Mouse (Mus musculus) mature B cell (primary cell): ENCODE data around the gene Mcm10.

Experiments
- in situ Hi-C: fragments of 300-500 bp; cut with MboI; formaldehyde crosslinking; loops from 2 replicates; pipeline ENCODE4 v1.14.3; 2019

Mcm10 gene

DNA sequence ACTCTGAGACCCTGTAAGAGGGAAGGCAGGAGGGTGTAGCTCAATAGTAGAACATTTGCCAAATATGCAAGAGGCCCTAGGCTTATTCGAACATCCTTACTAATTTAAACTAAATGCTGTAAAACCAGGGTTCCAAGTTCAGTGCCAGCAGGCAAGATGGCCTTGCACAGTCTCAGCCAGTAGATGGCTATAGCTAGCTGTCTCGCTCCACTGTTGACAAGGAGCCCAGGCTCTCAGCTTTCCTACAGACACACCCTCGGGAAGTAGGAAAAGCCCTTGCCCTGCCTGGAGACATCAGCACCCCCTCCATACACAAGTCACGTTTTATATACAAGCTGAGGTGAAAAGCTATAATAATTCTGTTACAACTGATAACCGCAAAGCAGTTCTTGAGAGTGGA is 20.1 kb upstream of the Mcm10 start:
- in situ Hi-C loops, result no loop called here

DNA sequence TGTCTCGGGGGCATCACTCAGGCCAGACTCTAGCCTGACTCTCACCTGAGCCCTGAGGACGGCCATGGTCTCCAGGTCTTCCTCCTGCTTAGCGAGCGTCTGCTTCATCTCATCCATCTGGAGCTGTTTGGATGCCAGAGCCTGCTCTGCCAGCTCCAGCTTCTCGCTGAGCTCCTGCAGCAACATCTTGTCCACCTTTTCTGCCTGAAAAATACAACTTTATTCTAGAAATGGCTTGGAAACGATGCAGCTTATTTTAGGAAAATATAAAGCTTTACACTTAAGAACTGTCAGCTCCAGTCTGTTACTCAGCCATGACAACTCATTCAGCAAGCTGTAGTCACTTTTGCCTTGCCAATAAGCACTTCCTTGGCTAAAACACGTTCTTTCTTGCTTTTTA is 18.6 kb upstream of the Mcm10 start:
- in situ Hi-C loops, result no loop called here

DNA sequence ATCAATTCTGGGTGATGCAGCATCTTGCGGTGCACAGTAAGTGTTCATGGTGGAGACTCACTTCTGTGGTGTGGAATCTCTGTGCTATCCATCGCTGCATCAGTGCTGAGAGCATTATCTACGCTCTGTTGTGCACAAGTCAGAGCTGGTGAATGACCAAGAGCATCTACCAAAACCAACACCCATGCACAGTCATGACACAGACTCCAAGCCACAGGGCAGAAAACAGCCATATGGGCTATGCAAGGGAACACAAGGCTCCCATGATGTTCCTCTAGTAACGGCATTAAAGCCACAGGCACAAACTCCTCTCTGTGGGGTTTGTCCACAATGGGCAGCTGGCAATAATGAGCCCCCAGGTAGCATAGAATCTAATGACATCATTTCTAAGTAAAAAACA is 17.2 kb upstream of the Mcm10 start:
- in situ Hi-C loops, result no loop called here

DNA sequence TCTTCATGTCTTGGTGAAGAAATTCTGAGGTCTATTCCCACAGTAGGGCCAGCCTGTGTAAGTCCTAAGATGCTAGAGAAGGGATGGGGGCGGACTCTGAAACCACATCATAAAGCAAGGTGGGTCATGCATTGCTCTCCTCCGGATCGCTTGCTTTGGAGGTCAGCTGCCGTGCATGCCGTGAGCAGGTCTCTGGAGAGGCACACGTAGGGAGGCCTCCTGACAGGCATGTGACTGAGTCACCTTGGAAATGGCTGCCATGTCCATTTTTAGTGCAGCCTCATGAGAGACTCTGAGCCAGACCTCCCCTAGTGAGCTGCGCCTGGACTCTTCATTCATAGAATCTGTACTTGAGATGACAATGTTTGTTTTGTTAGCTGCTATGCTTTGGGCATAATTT is 15.5 kb upstream of the Mcm10 start:
- in situ Hi-C loops, result no loop called here

DNA sequence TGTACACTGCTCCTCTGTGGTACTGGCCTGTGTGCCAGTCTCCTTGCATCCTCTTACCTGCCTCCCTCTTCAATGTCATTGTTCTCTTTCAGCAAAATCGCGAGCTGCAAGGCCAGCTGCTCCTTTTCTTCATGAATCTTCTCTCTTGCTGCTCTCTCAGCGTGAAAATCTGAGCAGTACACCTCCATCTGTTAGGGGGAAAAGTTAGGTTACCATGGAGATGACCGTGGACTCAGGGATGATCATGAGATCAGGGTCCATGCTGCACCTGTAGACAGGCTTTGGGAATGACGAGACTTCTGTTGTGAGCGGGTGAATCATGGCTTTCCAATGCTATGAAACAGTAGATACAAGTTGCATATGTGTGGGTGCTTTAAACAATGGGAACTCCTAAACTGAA is 14.5 kb upstream of the Mcm10 start:
- in situ Hi-C loops, result no loop called here

DNA sequence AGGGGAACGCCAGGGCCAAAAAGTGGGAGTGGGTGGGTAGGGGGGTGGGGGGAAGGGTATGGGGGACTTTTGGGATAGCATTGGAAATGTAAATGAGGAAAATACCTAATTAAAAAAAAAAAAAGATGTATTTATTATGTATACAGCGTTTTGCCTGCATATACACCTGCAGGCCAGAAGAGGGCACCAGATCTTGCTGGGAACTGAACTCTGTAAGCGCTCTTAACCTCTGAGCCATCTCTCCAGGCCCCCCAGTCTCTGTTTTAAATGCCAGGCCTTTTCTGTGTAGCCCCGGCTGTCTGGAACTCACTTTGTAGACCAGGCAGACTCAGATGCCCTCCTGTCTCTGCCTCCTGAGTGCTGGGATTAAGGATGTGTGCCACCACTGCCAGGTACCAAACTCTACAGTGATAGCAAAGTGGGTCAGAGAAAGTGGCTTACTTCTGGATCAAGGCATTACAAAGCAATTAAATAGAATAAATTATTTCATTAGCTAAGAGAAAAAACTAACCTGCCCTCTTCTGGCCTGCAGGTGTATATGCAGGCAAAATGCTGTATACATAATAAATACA is 12.7 kb upstream of the Mcm10 start:
- in situ Hi-C loops, result no loop called here

DNA sequence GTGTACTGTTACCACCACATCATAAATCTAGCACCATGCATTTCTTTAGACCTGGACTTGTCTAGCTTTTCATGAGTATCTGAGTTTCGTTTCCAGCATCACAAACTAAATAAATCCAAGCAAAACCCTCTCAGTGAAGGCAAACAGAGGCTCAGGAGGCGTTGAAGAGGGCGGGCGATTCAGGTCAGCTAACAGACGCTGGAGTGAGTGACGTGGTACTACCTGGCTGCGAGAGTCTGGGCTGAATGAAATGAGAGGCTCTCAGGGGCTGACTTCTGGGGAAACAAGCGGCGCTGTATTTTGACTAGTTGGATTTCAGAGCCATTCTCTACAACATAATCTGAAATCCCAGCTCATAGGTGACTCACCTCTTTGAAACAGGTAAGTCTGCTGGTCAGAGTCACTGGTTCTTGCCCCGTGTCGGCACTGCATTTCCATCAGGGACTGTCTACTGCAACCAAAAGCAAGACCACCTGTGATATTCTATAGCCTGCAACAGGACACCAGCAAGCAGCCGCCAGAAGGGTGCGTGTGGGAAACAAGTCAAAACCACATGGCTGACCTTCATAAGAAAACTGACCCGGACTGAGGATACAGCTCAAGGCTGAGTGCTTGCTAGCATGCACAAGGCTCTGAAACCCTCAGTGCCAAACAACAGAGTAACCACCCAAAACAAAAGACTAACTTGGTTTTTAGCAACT is 11.3 kb upstream of the Mcm10 start:
- in situ Hi-C loops, result no loop called here

DNA sequence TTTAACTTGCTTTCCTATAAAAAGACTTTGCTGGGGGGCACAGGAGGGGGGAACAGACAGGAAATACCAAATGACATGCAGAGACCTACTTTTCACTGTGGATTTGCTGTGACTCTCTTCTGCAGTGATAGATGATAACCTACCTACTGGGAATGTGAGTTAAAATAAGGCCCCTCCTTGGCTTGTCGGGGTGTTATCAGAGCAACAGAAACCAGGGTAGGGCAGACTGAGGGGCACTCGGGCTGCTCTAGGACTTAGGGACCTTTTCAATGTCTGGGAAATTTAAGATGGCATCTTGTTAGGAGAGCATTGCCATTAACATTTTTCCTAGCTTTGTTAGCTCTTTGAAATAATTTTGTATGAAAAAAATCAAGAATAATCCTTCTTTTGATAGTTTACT is 10.7 kb upstream of the Mcm10 start:
- in situ Hi-C loops, result no loop called here

DNA sequence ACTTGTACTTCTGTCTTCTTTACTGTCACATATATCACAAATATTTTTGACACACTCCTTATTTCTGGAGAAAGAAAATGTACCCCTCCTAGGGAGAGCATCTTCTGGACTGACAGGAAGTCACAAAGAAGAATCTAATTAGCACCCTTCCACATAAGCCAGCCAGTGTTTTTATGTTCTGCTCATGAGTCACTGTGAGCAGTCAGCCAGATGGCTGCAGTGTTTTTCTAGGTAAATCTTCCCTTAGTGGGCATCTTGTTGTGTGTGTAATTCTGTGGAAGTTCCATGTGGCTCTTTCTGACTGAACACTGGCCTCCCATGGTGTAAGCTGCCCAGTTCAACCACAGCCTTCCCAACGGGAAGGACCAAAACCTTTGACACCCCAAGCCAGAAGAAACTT is 7.1 kb upstream of the Mcm10 start:
- in situ Hi-C loops, result no loop called here

DNA sequence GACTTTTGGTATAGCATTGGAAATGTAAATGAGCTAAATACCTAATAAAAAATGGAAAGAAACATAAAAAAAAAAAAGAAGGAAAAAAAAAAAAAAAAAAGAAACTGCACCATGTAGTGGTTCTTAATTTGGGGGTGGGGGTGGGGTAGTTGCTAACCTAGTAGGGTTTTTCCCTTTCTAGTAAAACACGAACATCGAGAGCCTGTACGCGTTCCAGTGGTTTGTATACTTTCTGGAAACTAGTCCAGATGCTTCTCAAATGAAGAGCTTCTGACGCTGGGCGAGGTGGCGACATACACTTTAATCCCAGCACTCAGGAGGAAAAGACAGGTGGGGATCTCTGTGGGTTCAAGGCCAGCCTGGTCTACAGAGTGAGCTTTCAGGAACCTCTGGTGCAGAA is 4.3 kb upstream of the Mcm10 start:
- in situ Hi-C loops, result no loop called here

DNA sequence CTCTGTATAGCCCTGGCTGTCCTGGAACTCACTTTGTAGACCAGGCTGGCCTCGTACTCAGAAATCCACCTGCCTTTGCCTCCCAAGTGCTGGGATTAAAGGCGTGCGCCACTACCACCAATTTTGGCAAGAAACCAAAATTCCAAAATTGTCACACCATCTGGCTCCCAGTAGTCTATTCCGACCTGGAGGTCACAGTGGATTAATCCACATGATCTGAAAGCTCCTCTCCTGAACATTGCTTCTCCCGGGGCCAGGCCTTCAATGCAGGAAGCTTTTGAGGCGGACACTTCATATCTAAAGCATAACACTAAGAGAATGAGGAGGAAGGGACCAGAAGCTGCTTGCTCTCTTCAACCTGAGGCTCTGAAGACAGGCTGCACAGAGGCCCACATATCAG is 2.9 kb upstream of the Mcm10 start:
- in situ Hi-C loops, result no loop called here

DNA sequence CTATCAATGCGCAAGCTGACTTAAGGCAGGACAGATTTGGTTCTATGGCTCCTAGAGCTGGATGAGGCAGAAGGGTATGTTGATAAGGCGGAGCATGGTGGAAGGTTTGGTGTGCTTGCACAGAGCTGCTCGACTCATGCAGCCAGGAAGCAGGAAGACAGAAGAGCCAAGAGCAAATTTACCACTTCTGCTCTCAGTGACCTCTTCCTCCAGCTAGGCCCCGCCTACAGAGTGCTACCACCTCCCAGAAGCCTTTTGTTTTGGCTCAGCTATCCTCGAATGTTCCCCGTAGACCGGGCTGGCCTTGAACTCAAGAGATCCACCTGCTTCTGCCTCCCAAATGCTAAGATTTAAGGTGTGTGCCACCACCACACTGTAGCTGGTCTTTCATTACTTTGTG is 2.0 kb upstream of the Mcm10 start:
- in situ Hi-C loops, result no loop called here

DNA sequence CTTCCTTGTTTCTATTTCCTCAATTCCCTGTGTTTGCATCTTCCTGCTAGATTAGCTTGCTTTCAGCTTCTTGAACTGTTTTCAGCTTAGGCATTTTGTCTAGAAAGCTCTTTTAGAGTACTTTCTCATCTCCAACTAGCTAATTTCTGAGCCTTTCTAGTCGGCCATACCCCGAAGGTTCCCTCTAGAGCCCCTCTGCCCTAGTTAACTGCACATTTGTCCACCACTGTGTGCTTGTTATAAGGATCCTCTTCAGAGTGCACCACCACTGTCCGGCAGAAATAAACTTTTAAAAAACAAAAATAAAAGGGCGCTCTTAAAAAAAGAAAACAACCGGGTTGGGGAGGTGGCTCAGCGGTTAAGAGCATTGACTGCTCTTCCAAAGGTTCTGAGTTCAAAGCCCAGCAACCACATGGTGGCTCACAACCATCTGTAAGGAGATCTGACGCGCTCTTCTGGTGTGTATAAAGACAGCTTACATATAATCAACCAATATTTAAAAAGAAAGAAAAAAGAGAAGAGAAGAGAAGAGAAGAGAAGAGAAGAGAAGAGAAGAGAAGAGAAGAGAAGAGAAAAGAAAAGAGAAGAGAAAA is 597 bp downstream of the Mcm10 start:
- in situ Hi-C loops, result no loop called here

DNA sequence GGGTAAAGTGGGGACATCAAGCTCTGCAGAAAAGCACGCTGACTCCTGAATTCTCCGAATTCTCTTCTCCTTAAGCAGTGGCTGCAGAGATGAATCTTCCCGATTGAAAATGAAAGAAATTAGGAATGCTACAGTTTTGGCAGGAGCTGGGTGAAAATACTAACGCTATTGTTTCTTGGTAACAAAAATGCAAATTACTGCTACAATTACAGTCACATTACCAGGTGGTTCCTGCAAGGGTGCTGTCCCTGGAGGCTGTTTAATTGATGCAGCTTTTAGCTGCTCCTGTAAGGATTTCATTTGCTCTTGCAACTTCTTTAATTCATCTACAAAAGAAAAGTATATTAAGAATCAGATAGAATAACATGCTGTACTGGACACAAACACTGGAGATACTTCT is 5.5 kb downstream of the Mcm10 start:
- in situ Hi-C loops, result no loop called here

DNA sequence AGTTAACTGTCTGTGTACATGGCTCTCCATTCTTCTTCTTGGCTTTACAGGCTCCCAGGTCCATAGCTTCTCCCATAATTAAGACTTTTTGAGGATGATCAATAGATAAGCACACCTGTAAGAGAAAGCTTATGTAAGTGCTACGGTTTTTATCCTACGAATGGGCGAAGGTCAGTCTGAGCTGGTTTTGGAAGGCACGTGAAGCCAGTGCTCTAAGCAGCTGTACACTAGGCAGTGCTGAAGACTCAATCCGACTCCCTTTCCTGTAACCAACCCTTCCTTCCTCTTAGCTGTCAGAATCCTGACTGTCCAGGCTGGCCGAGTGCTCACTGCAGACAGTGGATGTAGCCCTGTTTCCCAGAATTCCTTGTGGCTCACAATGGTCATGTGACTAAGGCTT is 11.3 kb downstream of the Mcm10 start:
- in situ Hi-C loops, result no loop called here

DNA sequence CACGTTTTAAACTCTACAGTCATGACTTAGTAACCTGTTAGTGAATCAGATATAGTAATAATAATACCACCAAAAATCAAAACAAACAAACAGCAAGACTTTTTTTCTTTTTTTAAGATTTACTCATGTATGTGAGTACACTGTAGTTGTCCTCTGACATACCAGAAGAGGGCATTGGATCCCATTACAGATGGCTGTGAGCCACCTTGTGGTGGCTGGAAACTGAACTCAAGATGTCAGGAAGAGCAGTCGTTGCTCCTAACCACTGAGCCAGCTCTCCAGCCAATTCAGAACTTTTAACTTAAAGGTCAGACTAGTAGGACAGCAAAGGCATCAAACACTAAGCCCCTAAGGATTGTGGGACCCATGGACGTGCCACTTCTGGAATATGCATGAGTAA is 13.7 kb downstream of the Mcm10 start:
- in situ Hi-C loops, result no loop called here

DNA sequence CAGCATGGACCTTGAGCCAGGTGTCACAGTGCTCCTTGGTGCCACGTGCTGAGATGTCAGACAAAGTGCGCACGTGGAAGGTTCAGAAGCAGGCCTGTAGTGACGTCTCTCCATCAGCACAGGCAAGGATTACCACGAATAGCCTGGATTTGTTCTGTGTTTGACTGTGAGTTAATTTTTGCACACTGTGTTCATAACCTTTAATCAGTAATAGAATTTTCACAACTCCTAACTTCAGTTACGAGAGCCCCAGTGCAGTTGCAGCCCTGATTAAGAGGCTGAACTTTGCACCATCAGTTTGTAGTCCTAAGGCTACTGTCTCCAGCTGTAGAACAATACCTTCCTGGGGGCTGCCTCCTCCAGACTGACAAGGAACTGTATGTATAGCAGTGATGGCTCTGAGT is 16.2 kb downstream of the Mcm10 start:
- in situ Hi-C loops, result no loop called here

DNA sequence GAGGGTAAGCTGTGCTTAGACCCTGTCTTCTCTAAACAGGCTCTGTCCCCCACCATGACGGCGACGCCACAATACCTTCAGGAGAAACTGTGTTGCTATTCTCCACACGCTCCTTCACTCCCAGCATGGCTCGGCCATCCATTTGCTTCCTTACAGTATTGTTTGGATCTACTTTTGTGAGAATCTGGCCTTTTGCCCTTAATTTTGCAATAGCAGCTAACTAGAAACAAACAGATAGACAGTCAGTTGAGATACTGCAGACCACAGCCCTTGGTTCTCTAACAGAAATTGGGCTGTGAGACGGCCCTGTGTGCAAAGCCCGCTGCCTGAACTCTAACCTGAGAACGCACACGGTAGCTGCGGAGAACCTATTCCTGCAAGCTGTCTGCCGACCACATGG is 16.9 kb downstream of the Mcm10 start:
- in situ Hi-C loops, result no loop called here

DNA sequence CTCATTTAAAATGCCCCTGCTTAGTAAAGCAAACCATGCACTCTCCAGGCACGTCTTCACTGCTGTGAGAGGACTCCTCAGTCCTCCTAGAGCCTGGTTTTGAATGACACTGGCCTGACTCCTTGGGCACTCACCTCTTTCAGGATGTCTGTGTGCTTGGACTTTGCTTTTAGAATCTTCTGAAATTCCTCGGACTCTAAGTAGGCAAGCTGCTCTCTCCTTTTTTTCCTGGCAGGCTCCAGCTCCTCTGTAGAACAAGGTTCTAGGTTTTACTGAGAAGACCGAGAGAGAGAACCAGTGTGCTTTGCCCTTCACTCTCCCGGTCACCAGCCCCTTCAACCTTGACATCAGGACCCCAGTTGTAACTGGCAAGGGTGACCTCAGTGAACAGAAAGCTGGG is 18.2 kb downstream of the Mcm10 start:
- in situ Hi-C loops, result no loop called here

DNA sequence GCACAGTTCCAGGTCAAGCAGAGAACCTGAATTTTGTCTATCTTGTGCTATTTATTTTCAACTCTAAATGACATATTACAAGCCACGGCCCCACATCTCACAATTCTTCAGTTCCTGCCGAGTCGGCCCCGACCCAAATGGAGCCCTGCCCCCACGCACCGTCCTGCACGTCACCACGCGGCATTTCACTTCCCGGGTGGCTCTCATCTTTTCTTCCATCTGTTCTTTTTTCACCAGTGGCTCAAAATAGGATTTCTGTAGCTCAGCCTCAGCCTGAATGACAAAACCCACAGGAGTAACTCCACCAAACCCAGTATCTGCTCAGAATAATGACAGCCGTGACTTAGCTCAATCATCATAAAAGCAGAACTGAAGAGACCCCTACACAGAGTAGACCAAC is 19.0 kb downstream of the Mcm10 start:
- in situ Hi-C loops, result no loop called here

DNA sequence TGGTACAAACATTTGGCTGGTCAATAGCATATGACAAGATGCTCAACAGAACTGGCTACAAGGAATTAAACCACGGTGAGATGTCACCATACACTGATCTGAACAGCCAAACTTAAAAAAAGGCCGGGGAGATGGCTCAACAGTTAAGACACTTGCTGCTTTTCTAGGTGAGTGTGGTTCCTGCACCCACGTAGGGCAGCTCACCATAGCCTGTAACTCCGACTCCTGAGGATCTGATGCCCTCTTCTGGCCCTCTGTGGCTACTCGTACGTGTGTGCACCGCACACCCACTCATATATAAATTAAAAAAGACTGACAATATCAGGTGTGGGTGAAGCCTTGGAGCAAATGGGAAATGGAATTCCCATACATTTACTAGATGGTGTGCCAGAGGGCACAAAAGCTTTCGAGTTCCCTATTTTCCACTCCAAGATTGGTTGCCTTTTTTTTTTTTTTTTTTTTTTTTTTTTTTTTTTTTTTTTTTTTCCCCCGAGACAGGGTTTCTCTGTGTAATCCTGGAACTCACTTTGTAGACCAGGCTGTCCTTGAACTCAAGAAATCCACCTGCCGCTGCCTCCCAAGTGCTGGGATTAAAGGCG is 23.7 kb downstream of the Mcm10 start:
- in situ Hi-C loops, result no loop called here

DNA sequence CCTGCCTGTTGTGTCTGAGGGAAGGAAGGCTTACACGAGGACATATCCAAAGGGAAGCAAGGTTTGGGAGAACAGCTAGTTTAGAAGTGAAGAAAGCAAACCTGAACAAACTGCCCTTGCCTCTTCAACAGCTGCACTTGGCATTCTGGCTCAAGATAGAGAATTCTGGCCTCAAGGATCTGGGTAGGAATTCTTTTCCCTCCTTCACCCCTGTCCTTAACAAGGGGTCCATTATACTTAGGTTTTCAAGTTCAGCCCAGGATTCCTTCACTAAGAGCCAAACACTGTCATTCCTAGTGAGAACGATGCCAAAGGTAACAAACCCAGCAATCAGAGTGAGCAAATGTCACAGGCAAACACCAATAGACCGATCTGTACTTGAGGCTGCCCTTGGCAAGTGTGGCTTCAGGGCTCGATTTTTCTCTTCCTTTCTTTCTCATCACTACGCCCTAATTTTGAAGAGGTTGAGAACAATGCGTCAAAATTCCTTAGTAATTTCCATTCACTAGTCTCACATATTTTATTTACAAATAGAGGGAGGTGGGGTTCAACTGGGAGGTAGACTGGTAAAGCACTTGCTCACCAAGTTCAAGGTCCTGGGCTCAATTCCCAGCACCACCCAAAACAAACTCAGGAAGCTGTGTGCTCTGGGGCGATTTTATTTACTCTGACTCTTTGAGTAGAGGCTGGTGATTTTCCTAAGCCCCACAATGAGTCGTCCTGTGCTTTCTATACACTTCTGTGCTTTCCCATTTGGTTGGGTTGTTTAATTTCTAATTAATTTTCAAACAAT is 25.0 kb downstream of the Mcm10 start:
- in situ Hi-C loops, result no loop called here

DNA sequence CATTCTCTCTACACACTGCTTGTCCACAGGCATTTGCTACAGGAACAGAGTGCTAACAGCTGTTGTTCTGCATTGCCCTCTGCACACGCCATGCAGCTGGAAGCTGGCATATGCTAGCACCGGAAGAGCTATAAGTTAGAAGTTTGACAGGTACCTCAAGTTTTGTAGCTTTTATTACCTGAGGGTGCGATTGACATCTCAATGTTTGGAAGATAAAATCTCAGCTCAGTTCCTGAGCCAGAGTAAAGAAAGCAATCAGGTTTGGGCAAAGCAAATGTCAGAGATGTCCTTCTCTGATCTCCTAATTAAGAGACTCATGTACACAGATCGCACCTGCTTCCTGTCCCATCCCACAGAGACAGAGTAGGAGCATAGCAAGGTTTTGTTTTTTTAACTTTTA is 25.8 kb downstream of the Mcm10 start:
- in situ Hi-C loops, result no loop called here
